Mouse (Mus musculus): ENCODE data around the gene H2-T3. TPM values are rescaled to one million over a fixed set of nuclear protein-coding genes. Genes with fewer than 3 reads are reported as not detected.

Gene H2-T3
- polyA plus RNA-seq, 1 experiment from 2014 or later = not detected

DNA sequence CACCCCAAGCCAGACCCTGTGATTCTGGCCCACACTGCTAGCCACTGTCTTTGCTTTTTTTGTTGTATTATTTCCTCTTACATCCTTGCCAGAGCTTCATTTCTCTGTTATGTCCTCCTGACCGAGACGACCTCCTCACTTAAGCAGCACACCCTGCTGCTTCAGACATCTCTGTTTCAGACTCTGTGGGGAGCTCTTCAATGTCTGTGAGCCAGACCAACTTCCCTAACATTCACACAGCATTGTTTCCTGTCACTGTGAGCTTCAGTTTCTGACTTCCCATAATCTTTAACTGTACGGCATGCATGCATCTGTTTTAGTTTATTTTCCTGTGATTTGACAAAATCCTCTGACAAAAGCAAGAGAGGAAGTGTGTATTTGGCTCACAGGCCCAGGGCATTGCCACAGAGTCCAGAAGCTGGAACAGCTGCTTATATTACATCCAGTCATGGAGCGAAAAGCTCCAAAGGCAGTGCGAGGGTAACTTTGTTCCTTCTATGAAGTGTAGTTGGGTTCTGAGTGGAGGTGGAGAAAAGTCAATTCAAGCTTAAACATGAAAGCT is 28.6 kb upstream of the H2-T3 start:
- Histone ChIP-seq H3K9ac (no peak overlapping the region), H3K36me3 (replicated peaks; ENCODE audit: control insufficient read depth, insufficient read depth) (no peaks in the 10 kb centered on the region), H3K4me3 (replicated peaks; ENCODE audit: low read length) (no peak overlapping the region), H3K27me3 (ENCODE audit: control insufficient read depth, insufficient read depth, low read length) (peaks cover 53% of the 10 kb centered on the region), H3K9me3 (ENCODE audit: control insufficient read depth, low read length) (no peaks in the 10 kb centered on the region), H3K27ac (no peak overlapping the region), H3K4me1 (replicated peaks; ENCODE audit: control insufficient read depth, insufficient read depth, low read length) (no peaks in the 10 kb centered on the region), H3K4me2 (replicated peaks) (no peak overlapping the region)
- ATAC-seq (ENCODE audit: low FRiP score) (no peak), DNase-seq (ENCODE audit: low spot score) (no peak)
- 58% methylated on average over 5 of the region's 5 CpGs for WGBS

- 3% methylated on average over 20 of the region's 20 CpGs for WGBS
- Histone ChIP-seq H3K4me3 (replicated peaks; ENCODE audit: low read length) (no peak overlapping the region), H3K27me3 (ENCODE audit: control insufficient read depth, insufficient read depth, low read length) (peaks cover 48% of the 10 kb centered on the region), H3K36me3 (replicated peaks; ENCODE audit: control insufficient read depth, insufficient read depth) (no peaks in the 10 kb centered on the region), H3K4me1 (replicated peaks; ENCODE audit: control insufficient read depth, insufficient read depth, low read length) (no peaks in the 10 kb centered on the region), H3K9ac (no peak overlapping the region), H3K9me3 (ENCODE audit: control insufficient read depth, low read length) (no peaks in the 10 kb centered on the region), H3K27ac (no peak overlapping the region), H3K4me2 (replicated peaks) (peak overlapping the region; percentile 29)
- ATAC-seq (ENCODE audit: low FRiP score) (no peak), DNase-seq (ENCODE audit: low spot score) (no peak)
These were observed 25.5 kb upstream of the H2-T3 start for GRCm38 (mm10) chr17:36215586-36215985.

GRCm38 (mm10) chr17:36206846-36207245 is 16.8 kb upstream of the H2-T3 start:
- H3K4me1 ChIP-seq (replicated peaks; ENCODE audit: control insufficient read depth, insufficient read depth, low read length) = 0 out of 2 replicates have a peak, but pooled peaks cover 8% of the 10 kb centered on the region
- no peak overlapping the region for H3K27ac ChIP-seq
- H3K9ac ChIP-seq = no peak overlapping the region
- H3K27me3 ChIP-seq (ENCODE audit: control insufficient read depth, insufficient read depth, low read length) = peaks cover 48% of the 10 kb centered on the region
- H3K36me3 ChIP-seq (replicated peaks; ENCODE audit: control insufficient read depth, insufficient read depth) = no peaks in the 10 kb centered on the region
- DNase-seq (ENCODE audit: low spot score) = no peak
- H3K9me3 ChIP-seq (ENCODE audit: control insufficient read depth, low read length) = no peaks in the 10 kb centered on the region
- no peak overlapping the region for H3K4me2 ChIP-seq (replicated peaks)
- no peak for ATAC-seq (ENCODE audit: low FRiP score)
- H3K4me3 ChIP-seq (replicated peaks; ENCODE audit: low read length) = no peak overlapping the region

DNA sequence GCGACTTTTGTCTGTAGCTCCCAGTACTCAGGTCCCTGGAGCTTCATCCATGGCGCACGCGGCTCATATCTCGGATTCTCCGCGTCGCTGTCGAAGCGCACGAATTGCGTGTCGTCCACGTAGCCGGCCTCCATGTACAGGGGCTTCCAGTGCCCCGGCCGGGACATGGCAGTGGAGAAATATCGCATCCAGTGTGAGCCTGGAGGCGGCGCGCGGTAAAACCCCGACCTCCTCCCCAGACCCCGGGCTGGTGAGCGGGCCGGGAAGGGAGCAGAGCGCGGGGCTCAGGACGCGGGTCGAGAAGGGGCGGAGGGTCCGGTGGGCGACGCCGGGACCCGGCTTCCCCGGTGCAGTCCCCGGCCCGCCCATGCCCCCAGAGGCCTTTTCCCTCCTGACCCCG is 15.8 kb upstream of the H2-T3 start:
- no peak for ATAC-seq (ENCODE audit: low FRiP score)
- H3K9me3 ChIP-seq (ENCODE audit: control insufficient read depth, low read length) = no peaks in the 10 kb centered on the region
- no peaks in the 10 kb centered on the region for H3K36me3 ChIP-seq (replicated peaks; ENCODE audit: control insufficient read depth, insufficient read depth)
- peaks cover 48% of the 10 kb centered on the region for H3K27me3 ChIP-seq (ENCODE audit: control insufficient read depth, insufficient read depth, low read length)
- under 1% methylated on average over 39 of the region's 41 CpGs for WGBS
- H3K27ac ChIP-seq = no peak overlapping the region
- H3K4me1 ChIP-seq (replicated peaks; ENCODE audit: control insufficient read depth, insufficient read depth, low read length) = 0 out of 2 replicates have a peak, but pooled peaks cover 8% of the 10 kb centered on the region
- peak overlapping the region; percentile 30 for H3K4me3 ChIP-seq (replicated peaks; ENCODE audit: low read length)
- H3K9ac ChIP-seq = peak overlapping the region; percentile 29; the same call in 1 of the 2 replicates
- no peak for DNase-seq (ENCODE audit: low spot score)
- H3K4me2 ChIP-seq (replicated peaks) = peak overlapping the region; percentile 53

DNA sequence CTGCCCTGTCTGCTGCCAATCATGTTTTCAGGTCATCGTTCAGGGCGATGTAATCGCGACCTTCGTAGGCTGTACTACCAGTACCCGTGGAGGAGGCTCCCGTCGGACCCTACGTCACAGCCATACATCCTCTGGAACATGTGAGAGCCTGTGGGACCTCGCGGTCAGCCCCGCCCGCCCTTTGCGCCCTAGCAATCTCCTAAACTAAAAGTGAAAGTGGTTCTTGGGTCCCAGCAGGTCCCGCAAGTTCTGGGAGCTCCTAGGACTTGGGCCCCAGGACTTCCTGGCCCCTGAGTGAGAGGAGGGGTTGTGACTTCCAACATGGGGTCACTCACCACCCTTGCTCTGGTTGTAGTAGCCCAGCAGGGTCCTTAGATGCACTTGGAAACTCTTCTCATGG is 15.4 kb upstream of the H2-T3 start:
- H3K27me3 ChIP-seq (ENCODE audit: control insufficient read depth, insufficient read depth, low read length) = peaks cover 48% of the 10 kb centered on the region

DNA sequence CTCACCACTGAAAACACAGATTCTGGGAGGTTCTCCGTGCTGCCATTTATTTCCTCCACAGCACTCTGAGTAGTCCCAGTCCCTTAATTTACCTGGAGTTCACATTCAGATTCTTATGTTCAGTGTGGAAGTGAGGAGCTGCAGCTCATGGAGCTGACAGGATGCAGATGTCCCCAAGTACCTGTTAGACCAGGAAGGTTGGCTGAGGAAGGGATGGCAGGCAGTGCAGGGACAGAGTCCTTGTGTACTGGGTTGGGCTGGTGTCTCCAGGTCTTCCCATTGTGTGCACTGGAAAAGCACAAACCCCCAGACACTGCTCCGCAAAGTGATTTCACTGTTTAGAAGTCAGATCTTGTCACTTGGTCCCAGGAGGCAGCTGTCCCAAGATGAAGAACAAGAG is 11.8 kb upstream of the H2-T3 start:
- WGBS = 84% methylated on average over 2 of the region's 2 CpGs
- no peak for DNase-seq (ENCODE audit: low spot score)
- ATAC-seq (ENCODE audit: low FRiP score) = no peak
- Histone ChIP-seq H3K36me3 (replicated peaks; ENCODE audit: control insufficient read depth, insufficient read depth) (no peaks in the 10 kb centered on the region), H3K27me3 (ENCODE audit: control insufficient read depth, insufficient read depth, low read length) (peaks cover 35% of the 10 kb centered on the region), H3K4me2 (replicated peaks) (no peak overlapping the region), H3K27ac (no peak overlapping the region), H3K4me3 (replicated peaks; ENCODE audit: low read length) (no peak overlapping the region), H3K9ac (no peak overlapping the region), H3K9me3 (ENCODE audit: control insufficient read depth, low read length) (no peaks in the 10 kb centered on the region), H3K4me1 (replicated peaks; ENCODE audit: control insufficient read depth, insufficient read depth, low read length) (0 out of 2 replicates have a peak, but pooled peaks cover 8% of the 10 kb centered on the region)

More for the DNA sequence above, 15.4 kb upstream of the H2-T3 start:
- no peak for DNase-seq (ENCODE audit: low spot score)
- Histone ChIP-seq H3K4me2 (replicated peaks) (peak overlapping the region; percentile 53), H3K9ac (peak overlapping the region; percentile 29; the same call in 1 of the 2 replicates), H3K4me3 (replicated peaks; ENCODE audit: low read length) (peak overlapping the region; percentile 30), H3K27ac (no peak overlapping the region), H3K4me1 (replicated peaks; ENCODE audit: control insufficient read depth, insufficient read depth, low read length) (0 out of 2 replicates have a peak, but pooled peaks cover 8% of the 10 kb centered on the region), H3K9me3 (ENCODE audit: control insufficient read depth, low read length) (no peaks in the 10 kb centered on the region), H3K36me3 (replicated peaks; ENCODE audit: control insufficient read depth, insufficient read depth) (no peaks in the 10 kb centered on the region)
- WGBS = 2% methylated on average over 15 of the region's 15 CpGs
- ATAC-seq (ENCODE audit: low FRiP score) = no peak

DNA sequence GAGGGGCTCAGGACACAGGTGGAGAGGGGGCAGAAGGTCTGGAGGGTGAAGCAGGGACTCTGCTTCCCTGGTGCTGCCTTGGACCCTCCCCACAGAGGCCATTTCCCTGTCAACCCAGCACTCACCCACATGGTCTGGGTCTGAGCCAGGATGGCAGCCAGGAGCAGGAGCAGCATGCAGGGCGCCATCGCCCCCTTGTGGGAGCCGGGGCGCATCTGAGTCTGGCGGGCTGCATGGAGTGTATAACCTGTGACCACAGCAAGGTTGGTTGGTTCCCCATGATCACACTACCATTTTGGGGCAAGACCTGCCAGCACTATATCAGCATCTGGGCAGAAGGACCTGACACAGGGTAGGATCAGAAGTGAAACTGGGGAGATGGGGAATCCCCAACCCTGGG is 8.2 kb upstream of the H2-T3 start:
- Histone ChIP-seq H3K36me3 (replicated peaks; ENCODE audit: control insufficient read depth, insufficient read depth) (no peaks in the 10 kb centered on the region), H3K9me3 (ENCODE audit: control insufficient read depth, low read length) (no peaks in the 10 kb centered on the region), H3K4me1 (replicated peaks; ENCODE audit: control insufficient read depth, insufficient read depth, low read length) (no peaks in the 10 kb centered on the region), H3K9ac (no peak overlapping the region), H3K27me3 (ENCODE audit: control insufficient read depth, insufficient read depth, low read length) (0 out of 2 replicates have a peak, but pooled peaks cover 1% of the 10 kb centered on the region), H3K27ac (no peak overlapping the region), H3K4me3 (replicated peaks; ENCODE audit: low read length) (no peak overlapping the region), H3K4me2 (replicated peaks) (no peak overlapping the region)
- DNase-seq (ENCODE audit: low spot score) = no peak
- WGBS = 8% methylated on average over 5 of the region's 5 CpGs
- no peak for ATAC-seq (ENCODE audit: low FRiP score)

DNA sequence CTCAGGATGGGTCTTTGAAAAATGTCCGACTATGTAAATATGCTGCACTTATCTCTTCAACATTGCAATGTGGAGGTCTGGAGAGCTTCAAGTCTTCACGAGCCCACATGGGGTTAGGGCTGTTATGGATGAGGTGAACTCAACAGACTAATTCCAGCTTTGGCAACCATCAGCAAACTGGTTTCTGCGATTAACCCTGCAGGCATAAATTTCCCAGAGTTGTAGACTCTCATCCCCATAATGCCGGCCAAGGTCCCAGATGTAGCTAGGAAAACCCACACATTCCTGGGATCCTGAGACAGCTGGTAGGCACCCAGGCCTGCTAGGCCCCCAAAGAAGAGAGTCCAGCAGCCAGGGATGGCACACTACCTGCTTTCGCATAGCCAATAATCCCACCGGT is 4.4 kb upstream of the H2-T3 start:
- Histone ChIP-seq H3K27ac (no peak overlapping the region), H3K4me1 (replicated peaks; ENCODE audit: control insufficient read depth, insufficient read depth, low read length) (no peaks in the 10 kb centered on the region), H3K4me2 (replicated peaks) (no peak overlapping the region), H3K36me3 (replicated peaks; ENCODE audit: control insufficient read depth, insufficient read depth) (no peaks in the 10 kb centered on the region), H3K9ac (no peak overlapping the region), H3K4me3 (replicated peaks; ENCODE audit: low read length) (no peak overlapping the region), H3K9me3 (ENCODE audit: control insufficient read depth, low read length) (no peaks in the 10 kb centered on the region), H3K27me3 (ENCODE audit: control insufficient read depth, insufficient read depth, low read length) (peaks cover 18% of the 10 kb centered on the region; the same call in 1 of the 2 replicates)
- DNase-seq (ENCODE audit: low spot score) (no peak), ATAC-seq (ENCODE audit: low FRiP score) (no peak)
- 86% methylated on average over 6 of the region's 6 CpGs for WGBS

DNA sequence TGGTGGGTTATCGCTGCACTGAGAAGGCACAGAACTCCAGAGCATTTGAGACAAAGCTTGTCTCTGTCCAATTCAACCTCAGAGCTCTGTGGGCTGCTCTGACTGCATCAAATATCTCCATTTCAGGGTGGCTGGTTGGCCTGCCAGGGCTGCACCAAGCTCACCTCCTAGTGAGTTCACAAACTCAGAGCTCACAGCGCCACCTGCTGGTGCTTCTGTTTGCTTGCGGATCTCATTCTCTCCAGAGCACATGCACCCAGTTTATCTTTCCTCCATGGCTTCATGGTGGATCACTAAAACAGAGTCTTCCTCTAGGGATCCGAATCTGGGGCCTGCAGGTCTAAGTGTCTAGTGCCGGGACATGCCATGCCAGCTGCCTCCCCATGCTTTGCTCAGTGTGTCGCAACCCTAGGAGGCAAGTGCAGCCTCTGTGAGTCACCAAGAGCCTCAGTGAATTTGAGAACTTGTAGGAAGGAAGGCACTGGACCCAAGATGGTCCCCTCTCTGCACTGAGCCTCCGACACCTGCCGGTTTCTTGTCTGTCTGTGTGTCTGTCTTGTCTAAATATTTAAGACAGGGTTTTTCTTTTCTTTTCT is 3.6 kb upstream of the H2-T3 start:
- 32% methylated on average over 8 of the region's 8 CpGs for WGBS

More for the DNA sequence above, 3.6 kb upstream of the H2-T3 start:
- Histone ChIP-seq H3K9ac (no peak overlapping the region), H3K9me3 (ENCODE audit: control insufficient read depth, low read length) (no peaks in the 10 kb centered on the region), H3K4me1 (replicated peaks; ENCODE audit: control insufficient read depth, insufficient read depth, low read length) (no peaks in the 10 kb centered on the region), H3K27ac (no peak overlapping the region), H3K36me3 (replicated peaks; ENCODE audit: control insufficient read depth, insufficient read depth) (no peaks in the 10 kb centered on the region), H3K4me2 (replicated peaks) (no peak overlapping the region), H3K4me3 (replicated peaks; ENCODE audit: low read length) (no peak overlapping the region), H3K27me3 (ENCODE audit: control insufficient read depth, insufficient read depth, low read length) (peaks cover 23% of the 10 kb centered on the region; the same call in 1 of the 2 replicates)
- 0 out of 2 replicates have a peak, but pooled peaks have one; percentile 46 for ATAC-seq (ENCODE audit: low FRiP score)
- DNase-seq (ENCODE audit: low spot score) = peak; percentile 95
